8 mouse cellular contexts compared by ENCODE assay signal in the genomic region with DNA sequence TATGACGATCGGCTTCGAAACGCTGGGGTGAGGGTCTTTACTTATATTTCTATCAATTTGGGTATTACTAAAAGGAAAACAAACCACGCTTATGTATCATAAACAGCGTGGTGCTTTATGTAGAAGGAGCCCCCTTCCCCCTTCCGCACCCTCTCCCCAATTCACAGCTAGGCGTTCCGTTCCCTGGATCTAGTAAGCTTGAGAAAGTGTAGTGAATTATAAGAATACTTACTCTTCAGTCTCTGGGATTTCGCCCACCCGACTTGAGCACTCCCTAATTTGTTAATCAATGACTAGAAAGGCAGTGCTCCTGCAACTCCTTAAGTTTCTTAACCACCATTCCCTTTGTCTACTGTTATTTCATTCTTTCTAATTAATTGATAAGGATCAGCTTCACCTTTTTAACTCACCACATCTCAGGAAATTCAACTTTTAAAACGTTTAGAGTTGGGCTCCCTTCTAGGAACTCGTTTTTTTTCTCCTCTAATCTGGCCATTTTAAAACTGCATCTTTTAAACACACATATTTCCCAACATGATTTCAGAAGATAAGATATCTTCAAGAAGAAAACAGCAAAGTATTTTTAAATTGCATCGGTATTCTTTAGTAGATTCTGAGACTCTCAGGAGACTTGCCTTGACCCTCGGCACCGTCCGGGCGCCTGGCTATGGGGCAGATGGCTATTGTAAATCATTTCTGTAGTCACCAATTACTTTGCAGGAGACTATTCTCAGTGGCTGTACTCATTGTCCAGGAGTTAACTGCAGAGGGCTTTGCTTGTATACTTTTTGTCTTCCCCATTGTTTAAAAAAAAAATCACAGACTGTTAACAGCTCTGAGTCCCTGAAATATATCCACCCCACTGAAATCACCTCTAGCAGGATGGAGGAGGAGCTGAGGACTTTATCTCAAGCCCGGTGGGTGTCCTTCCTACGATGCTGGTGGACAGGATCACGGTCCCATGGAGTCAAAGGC. TPM values are rescaled to one million over a fixed set of nuclear protein-coding genes. Genes with fewer than 3 reads are reported as not detected.
DNase-seq lines count a peak whose midpoint lies in the region; ATAC-seq lines count a peak whose summit lies in the region.

No protein-coding gene starts in this region.

- intact Hi-C loops in left cerebral cortex, postnatal 10 days (cut with DNase I): loop anchor here (5.0 to 10.0 kb wide), 3 partner anchors 365 to 1093 kb away; no protein-coding TSS in a partner anchor

- ATAC-seq in kidney, embryonic 14.5 days (ENCODE audit: low FRiP score, low TSS enrichment): no peak
- no peak for ATAC-seq in embryonic facial prominence, embryonic 14.5 days (ENCODE audit: low read depth)
- ATAC-seq in neural tube, embryonic 12.5 days (ENCODE audit: low FRiP score, low read depth): no peak

- no peaks in the 10 kb centered on the region for H3K27me3 ChIP-seq in kidney, embryonic 14.5 days (ENCODE audit: control insufficient read depth, insufficient read depth, low read length)
- H3K27me3 ChIP-seq in embryonic facial prominence, embryonic 14.5 days (replicated peaks; ENCODE audit: control insufficient read depth, insufficient read depth, low read length): no peaks in the 10 kb centered on the region
- no peaks in the 10 kb centered on the region for H3K27me3 ChIP-seq in neural tube, embryonic 12.5 days (replicated peaks)

- no peaks in the 10 kb centered on the region for H3K36me3 ChIP-seq in kidney, embryonic 14.5 days (ENCODE audit: control insufficient read depth, insufficient read depth, low read length)
- H3K36me3 ChIP-seq in embryonic facial prominence, embryonic 14.5 days (ENCODE audit: control insufficient read depth, insufficient read depth, low read length): no peaks in the 10 kb centered on the region
- no peaks in the 10 kb centered on the region for H3K36me3 ChIP-seq in neural tube, embryonic 12.5 days

- H3K4me1 ChIP-seq in kidney, embryonic 14.5 days (ENCODE audit: control insufficient read depth, insufficient read depth, low read length): peaks cover 18% of the 10 kb centered on the region
- peaks cover 20% of the 10 kb centered on the region for H3K4me1 ChIP-seq in embryonic facial prominence, embryonic 14.5 days (ENCODE audit: control insufficient read depth, insufficient read depth, low read length)
- peaks cover 16% of the 10 kb centered on the region for H3K4me1 ChIP-seq in neural tube, embryonic 12.5 days

- H3K4me2 ChIP-seq in kidney, embryonic 14.5 days (replicated peaks; ENCODE audit: low read depth, low read length): peak overlapping the region; percentile 65
- H3K4me2 ChIP-seq in embryonic facial prominence, embryonic 14.5 days (ENCODE audit: low read depth, low read length): peak overlapping the region; percentile 72
- H3K4me2 ChIP-seq in neural tube, embryonic 12.5 days (replicated peaks): peak overlapping the region; percentile 90

- WGBS in kidney, embryonic 14.5 days: under 1% methylated on average over 21 of the region's 21 CpGs
- under 1% methylated on average over 21 of the region's 21 CpGs for WGBS in embryonic facial prominence, embryonic 14.5 days
- under 1% methylated on average over 21 of the region's 21 CpGs for WGBS in neural tube, embryonic 12.5 days

- H3K9ac ChIP-seq in kidney, embryonic 14.5 days (ENCODE audit: low read depth, low read length): peak overlapping the region; percentile 96
- peak overlapping the region; percentile 90 for H3K9ac ChIP-seq in embryonic facial prominence, embryonic 14.5 days (ENCODE audit: low read depth, low read length)
- H3K9ac ChIP-seq in neural tube, embryonic 12.5 days: peak overlapping the region; percentile 88

- DNase-seq in kidney, adult 18-20 months: no peak
- DNase-seq in embryonic facial prominence, embryonic 14.5 days (ENCODE audit: low spot score): peak; percentile 28
- peak; percentile 36 for DNase-seq in kidney, postnatal 10 days
- no peak for DNase-seq in left cerebral cortex, postnatal 10 days (ENCODE audit: extremely low spot score in 1 of 2, low spot score in 2 of 2)
- no peak for DNase-seq in layer of hippocampus, adult 9-10 months (ENCODE audit: low spot score)
- no peak for DNase-seq in right cerebral cortex, adult 2 months (ENCODE audit: low spot score in 2 of 2)

- H3K4me3 ChIP-seq in kidney, embryonic 14.5 days (ENCODE audit: low read length): peak overlapping the region; percentile 93
- peak overlapping the region; percentile 90 for H3K4me3 ChIP-seq in embryonic facial prominence, embryonic 14.5 days (ENCODE audit: low read depth, low read length)
- peak overlapping the region; percentile 87 for H3K4me3 ChIP-seq in neural tube, embryonic 12.5 days

- H3K9me3 ChIP-seq in kidney, embryonic 14.5 days (ENCODE audit: control insufficient read depth, low read length): no peaks in the 10 kb centered on the region
- no peaks in the 10 kb centered on the region for H3K9me3 ChIP-seq in embryonic facial prominence, embryonic 14.5 days (ENCODE audit: control insufficient read depth, low read length)
- no peaks in the 10 kb centered on the region for H3K9me3 ChIP-seq in neural tube, embryonic 12.5 days

- peak overlapping the region; percentile 98 for H3K27ac ChIP-seq in kidney, embryonic 14.5 days (ENCODE audit: low read depth, low read length)
- H3K27ac ChIP-seq in embryonic facial prominence, embryonic 14.5 days (replicated peaks; ENCODE audit: low read depth, low read length): peak overlapping the region; percentile 98
- H3K27ac ChIP-seq in neural tube, embryonic 12.5 days: no peak overlapping the region

RNA-seq across cellular contexts. Expression of gene Gpc6, which starts 2.5 kb away (rescaled TPM):
- 52.0 and 71.8 TPM in 2 replicates for polyA plus RNA-seq in kidney, embryonic 14.5 days (2014; fragmentation: Nextera tagmentation; extraction: Ambion mirVana)
- 42.5 and 51.2 TPM in 2 replicates for polyA plus RNA-seq in embryonic facial prominence, embryonic 14.5 days (2014; fragmentation: Nextera tagmentation; extraction: Ambion mirVana)
- 30.5 and 34.6 TPM in 2 replicates for polyA plus RNA-seq in neural tube, embryonic 12.5 days (2016; fragmentation: Nextera tagmentation; extraction: Ambion mirVana)
- total RNA-seq in left cerebral cortex, postnatal 10 days (2021): 10 to 100 TPM; 27.4 to 32.7 TPM

Comparison
In these comparisons a context has a peak if more than half of its experiments do, and no peak if none do; other contexts are left out.
1. DNase-seq: peak in embryonic facial prominence, embryonic 14.5 days (single experiment) and kidney, postnatal 10 days (single experiment); none in kidney, adult 18-20 months (single experiment), left cerebral cortex, postnatal 10 days (0 of 2), layer of hippocampus, adult 9-10 months (single experiment) and right cerebral cortex, adult 2 months (0 of 2).
2. Peak in every context shown above with its lines, with median percentiles within 50 percentile points of each other: H3K4me2 ChIP-seq, H3K4me3 ChIP-seq and H3K9ac ChIP-seq.